Mouse (Mus musculus) forebrain, postnatal 0 days (tissue): ENCODE data around the gene Ly6g6d. TPM values are rescaled to one million over a fixed set of nuclear protein-coding genes. Genes with fewer than 3 reads are reported as not detected.
A peak's percentile ranks its signal among the peaks of the same experiment; 100 is the strongest.

Source experiments
- ATAC-seq: fragments of 200-750 bp; cut with Nextera tagmentation; 2 replicates; pipeline ENCODE4 v1.8.0; 2017; ENCODE audit warnings: mild to moderate bottlenecking, moderate library complexity
- DNase-seq: peaks from one replicate; pipeline ENCODE4 v3.0.0-alpha.2; 2015
- H3K27ac ChIP-seq: fragments of 300-500 bp; sonication (generic); 2 replicates; pipeline ENCODE4 v1.5.1; 2014; ENCODE audit warnings: low read depth, mild to moderate bottlenecking, antibody characterized with exemption, low read length, moderate library complexity, mixed read lengths
- H3K27me3 ChIP-seq: fragments of 300-500 bp; sonication (generic); 2 replicates; pipeline ENCODE4 v1.6.1; 2014; ENCODE audit warnings: mild to moderate bottlenecking, low read length, mixed read lengths; ENCODE audit not compliant: insufficient read depth
- H3K36me3 ChIP-seq: fragments of 300-500 bp; sonication (generic); 2 replicates; pipeline ENCODE4 v1.6.1; 2014; ENCODE audit warnings: mild to moderate bottlenecking, moderate library complexity; ENCODE audit not compliant: insufficient read depth
- H3K4me1 ChIP-seq: fragments of 300-500 bp; sonication (generic); 2 replicates; pipeline ENCODE4 v1.6.1; 2014; ENCODE audit warnings: antibody characterized with exemption; ENCODE audit not compliant: insufficient read depth
- H3K4me2 ChIP-seq: fragments of 300-500 bp; sonication (generic); 2 replicates; pipeline ENCODE4 v1.6.1; 2014; ENCODE audit warnings: low read depth, mild to moderate bottlenecking, moderate library complexity
- H3K4me3 ChIP-seq: fragments of 300-500 bp; sonication (generic); 2 replicates; pipeline ENCODE4 v1.5.1; 2014; ENCODE audit warnings: low read depth, low read length, mixed read lengths
- H3K9ac ChIP-seq: fragments of 300-500 bp; sonication (generic); 2 replicates; pipeline ENCODE4 v1.6.1; 2014; ENCODE audit warnings: mild to moderate bottlenecking
- H3K9me3 ChIP-seq: fragments of 300-500 bp; sonication (generic); 2 replicates; pipeline ENCODE4 v1.6.1; 2016; ENCODE audit warnings: low read length
- CTCF ChIP-seq: sonication (generic); IDR thresholded peaks from 2 replicates; pipeline ENCODE4 v1.5.1; 2016; ENCODE audit warnings: antibody characterized with exemption, control low read depth, low read depth
- WGBS: fragments of 180-500 bp; shearing (Covaris S2); extraction: QIAGEN DNeasy Blood & Tissue Kit; methylation state at CpG from one replicate; pipeline ENCODE4 v1.1.7; 2014; 5-methylcytosine and 5-hydroxymethylcytosine counted together
- polyA plus RNA-seq: library from polyadenylated mRNA; unstranded; fragments of >200 nt; fragmentation: Nextera tagmentation; extraction: Ambion mirVana; gene quantifications from 2 replicates; pipeline ENCODE4 v1.2.1, GENCODE M21; 2015
- total RNA-seq: library from RNA; depleted of rRNA; stranded (reverse); fragments of >200 nt; gene quantifications from 2 replicates; pipeline ENCODE4 v1.2.3, GENCODE M21; 2014

The Ly6g6d gene
- total and polyA plus RNA-seq, 2 experiments from 2014 or later, result 1.6 TPM; not detected in 1

GRCm38 (mm10) chr17:35121871-35122303, 44.0 kb upstream of the Ly6g6d start, which contains the start of gene Csnk2b:
Csnk2b (minus strand) TSS chr17:35122053.
- peak; percentile 90 for DNase-seq
- H3K4me3 ChIP-seq, result peak within 1 kb of the TSS; percentile 74
- 2% methylated on average over 19 of the region's 19 CpGs for WGBS

GRCm38 (mm10) chr17:35121143-35121799, 43.4 kb upstream of the Ly6g6d start, which contains the start of gene Gpank1:
Gpank1 (plus strand) TSS chr17:35121455.
- ATAC-seq, result peak; percentile 95
- H3K27me3 ChIP-seq, result no peaks in the 10 kb centered on the region
- DNase-seq, result peak; percentile 99
- H3K27ac ChIP-seq, result peak within 1 kb of the TSS; percentile 94
- no peaks in the 10 kb centered on the region for H3K9me3 ChIP-seq
- peaks cover 35% of the 10 kb centered on the region for H3K36me3 ChIP-seq
- peak within 1 kb of the TSS; percentile 91 for H3K4me2 ChIP-seq
- under 1% methylated on average over 50 of the region's 50 CpGs for WGBS
- peak; percentile 7; the same call in 1 of the 2 replicates for TF ChIP-seq CTCF
- peaks cover 3% of the 10 kb centered on the region for H3K4me1 ChIP-seq
- H3K9ac ChIP-seq, result peak within 1 kb of the TSS; percentile 77
- H3K4me3 ChIP-seq, result peak within 1 kb of the TSS; percentile 74

More at GRCm38 (mm10) chr17:35121871-35122303, 44.0 kb upstream of the Ly6g6d start, which contains the start of gene Csnk2b:
- Histone ChIP-seq H3K4me2 (peak within 1 kb of the TSS; percentile 91), H3K9me3 (no peaks in the 10 kb centered on the region), H3K36me3 (peaks cover 29% of the 10 kb centered on the region), H3K9ac (peak within 1 kb of the TSS; percentile 77), H3K27me3 (no peaks in the 10 kb centered on the region), H3K4me1 (peaks cover 8% of the 10 kb centered on the region), H3K27ac (peak within 1 kb of the TSS; percentile 94)
- peak; percentile 38 for ATAC-seq
- peak; percentile 66 for TF ChIP-seq CTCF

- WGBS, result 1% methylated on average over 33 of the region's 33 CpGs
- Histone ChIP-seq H3K27me3 (no peaks in the 10 kb centered on the region), H3K4me1 (peaks cover 3% of the 10 kb centered on the region), H3K36me3 (peaks cover 40% of the 10 kb centered on the region), H3K4me2 (peak overlapping the region; percentile 91), H3K27ac (peak overlapping the region; percentile 46; the same call in 1 of the 2 replicates), H3K4me3 (peak overlapping the region; percentile 74), H3K9ac (peak overlapping the region; percentile 77), H3K9me3 (no peaks in the 10 kb centered on the region)
- no peak for ATAC-seq
- DNase-seq, result no peak
- no peak for TF ChIP-seq CTCF
Observed at GRCm38 (mm10) chr17:35120745-35121142, 42.9 kb upstream of the Ly6g6d start.

- ATAC-seq, result no peak
- Histone ChIP-seq H3K27me3 (no peaks in the 10 kb centered on the region), H3K36me3 (peaks cover 48% of the 10 kb centered on the region), H3K4me1 (no peaks in the 10 kb centered on the region), H3K4me2 (no peak within 1 kb of the TSS), H3K9me3 (no peaks in the 10 kb centered on the region), H3K9ac (no peak within 1 kb of the TSS), H3K27ac (no peak within 1 kb of the TSS), H3K4me3 (no peak within 1 kb of the TSS)
- TF ChIP-seq CTCF, result peak; percentile 47
- 85% methylated on average over 8 of the region's 8 CpGs for WGBS
- DNase-seq, result peak; percentile 10
Observed at GRCm38 (mm10) chr17:35115046-35116019, 37.5 kb upstream of the Ly6g6d start, which contains the start of gene Ly6g5b. Ly6g5b (minus strand) TSS chr17:35115428.

GRCm38 (mm10) chr17:35111774-35112173, 33.9 kb upstream of the Ly6g6d start:
- DNase-seq (no peak), ATAC-seq (no peak)
- no peak overlapping the region for H3K9ac ChIP-seq

GRCm38 (mm10) chr17:35108097-35108496, 30.2 kb upstream of the Ly6g6d start, which contains the start of gene Ly6g5c:
Ly6g5c (plus strand) TSS chr17:35108279.
- ATAC-seq (no peak), DNase-seq (no peak)
- Histone ChIP-seq H3K36me3 (peaks cover 7% of the 10 kb centered on the region; the same call in 1 of the 2 replicates), H3K4me2 (no peak within 1 kb of the TSS), H3K27ac (no peak within 1 kb of the TSS), H3K4me3 (no peak within 1 kb of the TSS), H3K4me1 (no peaks in the 10 kb centered on the region), H3K9ac (no peak within 1 kb of the TSS), H3K27me3 (no peaks in the 10 kb centered on the region), H3K9me3 (no peaks in the 10 kb centered on the region)
- 84% methylated on average over 6 of the region's 6 CpGs for WGBS
- TF ChIP-seq CTCF, result no peak

More at GRCm38 (mm10) chr17:35111774-35112173, 33.9 kb upstream of the Ly6g6d start:
- H3K4me2 ChIP-seq, result no peak overlapping the region
- no peak overlapping the region for H3K27ac ChIP-seq
- TF ChIP-seq CTCF, result no peak
- no peaks in the 10 kb centered on the region for H3K4me1 ChIP-seq
- H3K27me3 ChIP-seq, result no peaks in the 10 kb centered on the region
- 69% methylated on average over 9 of the region's 9 CpGs for WGBS
- peaks cover 27% of the 10 kb centered on the region for H3K36me3 ChIP-seq
- H3K9me3 ChIP-seq, result no peaks in the 10 kb centered on the region
- no peak overlapping the region for H3K4me3 ChIP-seq
